Mouse (Mus musculus): ENCODE measurements around the gene Scrn3. TPM values are rescaled to one million over a fixed set of nuclear protein-coding genes. Genes with fewer than 3 reads are reported as not detected.

Scrn3 gene
- total RNA-seq, 2 experiments from 2014 or later, result 19.0 to 21.7 TPM

DNA sequence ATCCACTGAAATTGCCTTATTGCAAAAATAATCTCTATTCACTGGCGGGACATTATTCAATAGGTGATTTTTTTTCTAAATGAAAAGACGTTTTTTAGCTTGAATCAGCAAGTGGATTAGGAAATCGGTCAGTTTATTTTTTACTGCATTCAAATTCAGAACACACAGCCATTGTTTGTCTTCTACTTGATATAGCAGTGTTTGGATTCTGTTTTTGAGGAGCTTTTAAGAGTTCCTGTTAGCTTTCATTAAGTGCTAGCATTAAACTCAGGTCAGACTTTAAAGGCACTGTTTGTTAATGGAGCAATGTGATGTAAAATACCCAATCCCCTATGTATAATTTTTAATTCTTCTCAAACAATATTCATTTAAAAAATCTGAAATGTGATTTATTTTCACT, 13.6 kb upstream of the Scrn3 start:
- DNase-seq (ENCODE audit: low spot score), result no peak
- intact Hi-C loops (cut with DNase I), result no loop called here

- intact Hi-C loops (cut with DNase I), result no loop called here
- no peak for DNase-seq (ENCODE audit: low spot score)
These were observed 10.4 kb upstream of the Scrn3 start for GRCm38 (mm10) chr2:73301979-73302378.

- DNase-seq (ENCODE audit: low spot score), result no peak
- intact Hi-C loops (cut with DNase I), result no loop called here
These were observed 9.7 kb upstream of the Scrn3 start for GRCm38 (mm10) chr2:73302722-73303121.

GRCm38 (mm10) chr2:73304506-73304905, 7.9 kb upstream of the Scrn3 start:
- no peak for DNase-seq (ENCODE audit: low spot score)
- intact Hi-C loops (cut with DNase I), result no loop called here

- DNase-seq (ENCODE audit: low spot score), result no peak
- intact Hi-C loops (cut with DNase I), result no loop called here
These were observed 6.4 kb upstream of the Scrn3 start for GRCm38 (mm10) chr2:73306006-73306405.

- intact Hi-C loops (cut with DNase I), result loop anchor here (5.0 kb wide), 1 partner anchor 74 kb away; the partner anchor contains the start of gene Gpr155
- DNase-seq (ENCODE audit: low spot score), result peak; percentile 16
These were observed 708 bp downstream of the Scrn3 start for GRCm38 (mm10) chr2:73313117-73313501.

- intact Hi-C loops (cut with DNase I), result loop anchor here (5.0 kb wide), 1 partner anchor 73 kb away; the partner anchor contains the start of gene Gpr155
- no peak for DNase-seq (ENCODE audit: low spot score)
These were observed 1.9 kb downstream of the Scrn3 start for GRCm38 (mm10) chr2:73314311-73314710.

DNA sequence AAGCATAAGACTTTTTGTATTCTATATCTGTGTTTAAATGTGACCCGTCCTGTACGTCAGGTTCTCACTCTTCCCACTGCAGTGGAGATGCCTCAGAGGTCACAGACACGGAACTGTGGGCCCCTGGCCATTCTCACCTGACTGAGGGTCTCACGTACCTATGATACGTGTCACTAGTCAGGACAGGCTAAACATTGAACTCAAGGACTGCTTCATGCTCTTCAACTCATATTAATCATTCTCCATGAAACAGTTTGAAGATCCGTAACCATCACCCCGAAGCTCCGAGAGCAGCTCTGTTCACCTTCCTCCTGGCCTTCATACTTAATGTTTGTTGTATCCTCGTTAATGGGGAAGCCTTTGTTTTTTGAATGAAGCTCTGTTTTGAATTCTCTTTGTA, 5.0 kb downstream of the Scrn3 start:
- intact Hi-C loops (cut with DNase I), result no loop called here
- DNase-seq (ENCODE audit: low spot score), result no peak

- no peak for DNase-seq (ENCODE audit: low spot score)
- intact Hi-C loops (cut with DNase I), result no loop called here
These were observed 6.8 kb downstream of the Scrn3 start for GRCm38 (mm10) chr2:73319218-73319617.

DNA sequence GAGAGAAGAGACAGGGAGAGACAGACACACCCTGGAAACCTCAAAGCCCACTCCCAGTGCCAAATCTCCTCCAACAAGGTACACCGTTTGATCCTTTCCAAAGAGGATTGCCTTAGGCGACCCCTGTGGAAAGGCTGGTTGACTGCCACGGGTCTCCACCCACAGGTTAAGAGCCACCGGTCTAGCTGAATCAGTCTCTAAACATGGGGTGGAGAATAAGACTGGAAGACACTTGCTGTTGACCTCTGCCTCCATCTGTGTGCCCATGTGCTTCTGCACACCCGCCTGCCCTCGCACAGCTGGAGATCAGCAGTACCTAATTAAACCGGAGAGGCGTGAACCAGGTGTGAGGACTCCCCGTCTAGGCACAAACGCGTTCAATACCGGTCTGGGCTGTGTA, 10.6 kb downstream of the Scrn3 start:
- intact Hi-C loops (cut with DNase I), result no loop called here

DNA sequence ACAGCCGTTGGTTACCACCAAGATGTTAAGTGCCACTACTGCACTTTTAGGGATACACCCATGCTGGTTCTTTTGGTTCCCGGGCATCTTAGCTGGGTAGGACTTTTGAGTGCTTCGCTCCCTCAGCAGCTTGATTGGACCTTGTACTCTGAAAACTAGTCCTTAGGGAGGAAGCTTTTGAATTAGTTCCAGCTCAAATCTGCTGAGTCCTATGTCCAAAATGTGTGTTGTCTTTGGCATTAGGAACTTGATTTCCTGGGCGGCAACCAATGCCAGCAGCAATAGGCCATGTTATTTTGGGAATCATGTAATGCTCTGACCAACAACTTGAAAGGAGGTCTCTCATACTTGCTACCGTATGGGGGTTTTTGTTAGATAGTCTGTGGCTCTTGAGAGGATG, 13.5 kb downstream of the Scrn3 start:
- intact Hi-C loops (cut with DNase I), result no loop called here
- DNase-seq (ENCODE audit: low spot score), result no peak

More for the DNA sequence above, 10.6 kb downstream of the Scrn3 start:
- DNase-seq (ENCODE audit: low spot score), result no peak

- intact Hi-C loops (cut with DNase I), result no loop called here
These were observed 23.5 kb downstream of the Scrn3 start for GRCm38 (mm10) chr2:73335949-73336348.

DNA sequence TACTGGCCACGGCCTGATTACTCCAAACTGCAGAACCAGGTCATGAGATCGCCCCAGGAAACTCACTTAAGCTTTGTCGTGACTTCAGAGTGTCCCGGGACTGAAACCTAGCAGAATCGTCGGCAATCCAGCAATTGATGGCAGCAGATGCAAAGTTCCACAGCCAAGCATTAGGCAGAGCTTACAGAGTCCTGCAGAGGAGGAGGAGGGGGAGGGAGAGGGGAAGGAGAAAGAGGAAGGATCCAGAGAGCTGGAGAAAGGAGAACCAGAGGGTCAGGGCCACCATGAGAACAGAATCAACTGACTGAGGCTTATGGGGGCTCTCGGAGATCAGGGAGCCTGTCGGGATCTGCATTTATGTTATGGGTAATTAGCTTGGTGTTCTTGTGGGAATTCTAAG, 26.0 kb downstream of the Scrn3 start:
- intact Hi-C loops (cut with DNase I), result no loop called here
- DNase-seq (ENCODE audit: low spot score), result no peak

More at GRCm38 (mm10) chr2:73335949-73336348, 23.5 kb downstream of the Scrn3 start:
- no peak for DNase-seq (ENCODE audit: low spot score)

GRCm38 (mm10) chr2:73343701-73344100, 31.3 kb downstream of the Scrn3 start:
- no peak for DNase-seq (ENCODE audit: low spot score)
- intact Hi-C loops (cut with DNase I), result no loop called here

DNA sequence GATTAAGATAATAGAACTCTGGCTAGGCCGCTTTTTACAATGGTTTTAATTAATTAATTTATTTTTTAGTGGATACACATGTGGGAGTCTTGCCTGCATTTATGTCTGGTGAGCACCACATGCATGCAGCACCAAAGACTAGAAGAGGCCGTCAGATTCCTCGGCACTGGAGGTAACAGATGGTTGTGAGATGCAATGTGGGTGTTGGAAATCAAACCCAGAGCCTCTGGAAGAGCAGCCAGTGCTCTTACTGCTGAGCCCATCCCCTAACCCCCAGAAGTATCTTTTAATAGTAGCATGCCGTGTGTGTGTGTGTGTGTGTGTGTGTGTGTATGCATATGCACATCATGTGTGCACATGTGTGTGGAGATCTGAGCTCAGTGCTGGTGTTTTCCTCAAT, 32.8 kb downstream of the Scrn3 start:
- intact Hi-C loops (cut with DNase I), result no loop called here
- no peak for DNase-seq (ENCODE audit: low spot score)

DNA sequence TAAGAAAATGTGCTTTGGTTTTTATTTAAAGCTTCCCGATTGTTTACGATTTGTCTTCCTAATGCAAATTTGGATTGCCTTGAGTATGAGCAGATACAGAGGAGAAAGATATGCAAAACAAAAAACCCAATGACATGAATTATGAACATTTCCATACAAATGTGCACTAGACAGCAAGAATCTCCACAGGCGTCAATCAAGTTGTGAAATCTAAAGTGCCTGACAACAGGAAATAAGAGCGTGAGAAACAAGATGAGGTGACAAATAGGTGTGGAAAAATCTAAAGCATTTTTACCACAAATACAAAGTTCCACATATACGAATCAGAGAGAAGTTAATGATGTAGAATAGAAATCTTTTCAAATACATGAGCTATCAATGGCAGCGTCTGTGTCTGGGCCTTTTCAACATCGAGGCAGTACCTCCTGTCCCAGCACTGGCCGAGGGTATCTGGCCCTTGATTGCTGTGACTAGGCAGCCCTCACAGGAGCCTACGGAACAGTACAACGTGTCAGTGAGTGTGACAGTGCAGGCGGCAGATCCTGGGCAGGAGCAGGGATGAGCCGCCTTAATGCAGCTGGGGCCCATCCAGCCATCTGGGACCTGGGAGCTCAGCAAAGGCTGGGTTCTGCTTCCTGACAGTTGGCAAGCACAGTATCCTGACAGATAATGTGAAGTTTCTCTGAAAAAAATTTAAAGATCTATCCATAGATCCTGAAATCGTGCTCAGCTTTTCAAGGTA, 34.1 kb downstream of the Scrn3 start:
- no peak for DNase-seq (ENCODE audit: low spot score)
- intact Hi-C loops (cut with DNase I), result no loop called here

DNA sequence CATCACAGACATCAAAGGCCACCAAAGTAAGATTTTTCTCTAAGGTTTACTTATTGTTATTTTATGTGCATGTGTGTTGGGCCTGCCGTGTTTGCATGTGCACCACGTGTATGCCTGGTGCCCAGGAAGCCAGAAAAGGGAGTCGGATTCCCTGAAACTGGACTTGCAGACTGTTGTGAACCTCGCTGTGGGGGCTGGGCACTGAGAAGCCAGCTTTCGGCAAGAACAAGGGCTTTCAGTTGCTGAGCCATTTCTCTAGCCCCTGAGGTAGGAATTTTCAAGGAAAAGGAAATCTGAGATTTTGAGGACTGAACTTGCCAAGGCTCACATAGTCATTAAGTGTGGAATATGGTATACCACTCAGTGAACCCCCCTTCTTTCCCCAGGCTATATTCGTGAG, 34.7 kb downstream of the Scrn3 start:
- intact Hi-C loops (cut with DNase I), result no loop called here
- DNase-seq (ENCODE audit: low spot score), result no peak

DNA sequence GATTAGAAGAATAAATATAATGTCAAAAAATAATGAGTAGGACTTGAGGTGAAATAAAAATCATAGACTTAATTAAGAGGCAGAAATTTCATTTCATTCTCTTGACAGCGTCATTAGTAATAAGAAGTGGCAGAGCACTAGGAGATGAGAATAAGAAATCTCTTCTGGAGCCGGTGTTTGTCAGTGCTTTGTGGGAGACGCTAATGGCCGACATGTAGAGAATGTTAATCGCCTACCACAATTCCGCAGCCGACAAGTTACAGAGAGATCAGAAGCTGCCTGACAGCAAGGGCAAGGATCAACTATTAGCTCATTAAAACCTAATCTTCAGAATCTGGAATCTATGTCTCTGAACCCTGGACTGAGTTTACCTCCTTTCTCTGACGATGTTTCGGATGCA, 35.4 kb downstream of the Scrn3 start:
- intact Hi-C loops (cut with DNase I), result no loop called here
- no peak for DNase-seq (ENCODE audit: low spot score)

DNA sequence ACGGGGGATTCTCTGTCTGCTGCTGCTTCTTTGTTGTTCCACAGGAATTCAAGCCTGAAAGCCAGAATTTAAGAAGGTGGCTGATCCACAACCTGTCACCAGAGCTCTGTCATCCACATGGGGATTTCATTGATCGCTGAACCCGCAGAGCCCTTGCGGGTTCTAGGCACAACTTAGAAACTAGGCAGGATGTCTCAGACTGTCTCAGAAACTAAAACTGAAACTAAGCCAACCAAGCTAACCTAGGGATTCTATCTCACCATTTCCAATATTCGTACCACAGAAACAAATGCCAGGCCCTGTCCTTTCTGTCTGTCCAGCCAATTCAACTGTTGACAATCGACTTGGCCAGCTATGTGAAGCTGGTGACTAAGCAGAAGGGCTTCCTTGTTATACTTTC, 35.8 kb downstream of the Scrn3 start:
- intact Hi-C loops (cut with DNase I), result no loop called here

GRCm38 (mm10) chr2:73351496-73351895, 39.1 kb downstream of the Scrn3 start:
- intact Hi-C loops (cut with DNase I), result no loop called here
- DNase-seq (ENCODE audit: low spot score), result no peak

More for the DNA sequence above, 35.8 kb downstream of the Scrn3 start:
- no peak for DNase-seq (ENCODE audit: low spot score)

DNA sequence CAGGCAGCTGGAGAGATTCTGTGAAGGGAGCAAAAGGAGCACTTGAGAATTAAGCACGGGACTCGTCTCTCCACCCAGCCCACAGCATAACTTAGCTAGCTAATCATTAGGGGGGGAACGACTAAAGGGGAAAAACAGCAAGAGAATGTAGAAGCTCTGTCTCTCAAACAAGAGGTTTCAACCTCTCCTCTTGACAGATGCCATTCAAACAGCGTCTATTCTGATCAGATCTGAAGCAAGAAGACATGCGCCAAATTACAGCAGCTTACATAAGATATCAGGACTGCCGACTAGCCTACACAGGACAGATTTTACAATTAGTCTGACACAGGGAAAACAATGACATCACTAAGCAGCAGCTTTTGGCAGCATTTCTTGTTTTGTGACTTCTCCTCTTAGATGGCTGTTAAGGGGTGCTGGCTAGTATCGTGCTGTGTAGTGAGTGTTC, 39.5 kb downstream of the Scrn3 start:
- intact Hi-C loops (cut with DNase I), result no loop called here
- DNase-seq (ENCODE audit: low spot score), result peak; percentile 9

- intact Hi-C loops (cut with DNase I), result no loop called here
- no peak for DNase-seq (ENCODE audit: low spot score)
These were observed 44.6 kb downstream of the Scrn3 start for GRCm38 (mm10) chr2:73357004-73357403.
